Mouse (Mus musculus) ES-E14 (cell line): Measurements from ENCODE around the gene Minos1.

Source experiments
- CHD2 ChIP-seq: IDR thresholded peaks from 2 replicates; pipeline ENCODE4 v1.6.1; 2014; ENCODE audit warnings: mild to moderate bottlenecking, low read depth, low read length, inconsistent platforms
- HCFC1 ChIP-seq: IDR thresholded peaks from 2 replicates; pipeline ENCODE4 v1.6.1; 2012; ENCODE audit warnings: low read length, inconsistent platforms, borderline replicate concordance; ENCODE audit not compliant: insufficient read depth
- MAFK ChIP-seq: IDR thresholded peaks from 2 replicates; pipeline ENCODE4 v1.6.1; 2014; ENCODE audit warnings: mild to moderate bottlenecking, low read depth, low read length, inconsistent platforms; ENCODE audit not compliant: insufficient read depth
- ZNF384 ChIP-seq: IDR thresholded peaks from 2 replicates; pipeline ENCODE4 v1.6.1; 2012; ENCODE audit warnings: low read depth, low read length, inconsistent platforms

- TF ChIP-seq CHD2 (no peak), MAFK (no peak), HCFC1 (no peak), ZNF384 (no peak)
Observed at GRCm38 (mm10) chr4:139144577-139144976, 13.7 kb upstream of the Minos1 start.
